Mouse (Mus musculus) brain, adult 2 months (tissue): Measurements from ENCODE around the gene Bsn.
"Not testable (repeated sequence)": the region's sequence is repeated elsewhere in the genome, so short reads cannot be mapped to it uniquely, and the experiment has no call there.

Experiments used
- DNase-seq: peaks from one replicate; pipeline ENCODE4 v3.0.0; 2011; ENCODE audit warnings: low read depth, low spot score

The Bsn gene

DNA sequence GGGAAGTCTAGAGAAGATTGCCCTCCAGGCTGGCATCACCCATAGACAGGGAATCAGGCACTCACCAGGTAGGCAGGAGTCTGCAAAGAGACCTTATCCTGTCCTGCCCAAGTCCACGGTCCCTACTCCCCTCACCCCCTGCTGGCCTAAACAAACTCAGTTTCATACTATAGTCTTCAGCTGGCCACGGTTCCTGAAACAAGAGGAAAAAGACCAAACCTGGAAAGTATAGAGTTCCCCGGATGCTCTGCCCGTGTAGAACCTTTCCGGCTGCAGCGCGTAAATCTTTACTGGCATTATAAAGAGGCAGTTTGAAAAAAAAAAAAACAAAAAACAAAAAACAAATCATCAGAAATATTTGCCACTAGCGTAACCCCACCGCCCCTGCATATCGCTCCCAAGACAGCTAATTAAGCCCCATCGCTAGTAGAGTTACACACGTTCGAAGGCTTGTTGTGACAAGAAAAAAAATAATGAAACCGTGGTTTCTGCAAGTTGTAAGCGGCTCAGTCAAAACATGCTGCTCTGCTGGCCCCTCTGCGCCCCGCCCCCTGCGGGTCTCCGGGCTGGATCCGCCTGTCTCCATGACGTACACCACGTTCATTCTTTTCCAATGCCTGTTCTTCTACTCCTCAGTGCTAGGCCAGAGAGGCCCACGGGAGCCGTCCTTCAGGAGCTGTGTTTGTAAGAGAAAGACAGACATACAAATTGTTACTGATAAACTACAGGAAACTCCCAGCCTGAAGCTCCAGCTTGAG is 6.9 kb upstream of the Bsn start:
- no peak for DNase-seq

DNA sequence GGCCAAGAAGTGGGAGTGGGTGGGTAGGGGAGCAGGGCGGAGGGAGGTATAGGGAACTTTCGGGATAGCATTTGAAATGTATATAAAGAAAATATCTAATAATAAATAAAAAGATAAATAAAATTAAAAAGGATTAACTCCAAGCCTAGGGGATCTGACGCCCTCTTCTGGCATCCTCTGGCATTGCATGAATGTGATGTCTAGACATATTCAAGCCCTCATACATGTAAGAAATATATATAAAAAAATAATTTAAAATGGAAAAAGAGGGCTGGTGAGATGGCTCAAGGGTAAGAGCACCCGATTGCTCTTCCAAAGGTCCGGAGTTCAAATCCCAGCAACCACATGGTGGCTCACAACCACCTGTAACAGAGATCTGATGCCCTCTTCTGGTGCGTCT is 6.0 kb upstream of the Bsn start:
- not testable (repeated sequence) for DNase-seq

DNA sequence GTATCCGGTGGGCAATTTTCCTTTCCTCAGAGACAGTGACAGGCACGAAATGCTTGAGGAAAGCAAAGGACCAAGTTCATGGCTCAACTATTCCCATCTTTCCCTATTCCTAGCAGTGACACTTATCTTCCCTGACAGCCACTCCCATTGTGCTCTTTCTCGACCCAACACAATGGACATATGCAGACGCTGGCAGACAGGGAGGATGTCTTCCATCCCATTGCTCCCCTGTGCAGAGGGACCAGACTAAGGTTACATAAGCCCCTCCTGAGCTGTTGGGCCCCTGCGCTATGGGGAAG is 747 bp downstream of the Bsn start:
- DNase-seq = peak; percentile 69

DNA sequence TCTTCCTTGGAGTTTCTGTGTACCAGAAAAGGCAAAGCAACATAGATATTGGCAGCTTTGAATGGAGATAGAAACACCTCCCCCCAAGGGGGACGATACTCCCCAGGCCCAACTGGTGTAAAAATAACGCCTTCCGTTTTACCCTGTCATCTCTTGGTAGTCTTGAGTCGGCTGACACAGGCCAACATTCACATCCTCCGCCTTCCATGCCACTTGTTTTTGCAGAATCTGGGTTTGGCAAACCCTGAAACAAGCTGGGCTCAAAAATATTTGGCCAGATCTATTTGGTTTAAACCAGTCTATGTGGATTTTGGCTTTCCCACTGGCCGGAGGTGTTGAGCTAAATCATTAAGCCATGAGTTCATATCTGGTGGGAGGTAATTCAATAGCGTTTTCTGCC is 1.2 kb downstream of the Bsn start:
- peak; percentile 62 for DNase-seq

GRCm38 (mm10) chr9:108188511-108188910 is 1.7 kb downstream of the Bsn start:
- DNase-seq = peak; percentile 43

GRCm38 (mm10) chr9:108187616-108188015 is 2.6 kb downstream of the Bsn start:
- peak; percentile 85 for DNase-seq

DNA sequence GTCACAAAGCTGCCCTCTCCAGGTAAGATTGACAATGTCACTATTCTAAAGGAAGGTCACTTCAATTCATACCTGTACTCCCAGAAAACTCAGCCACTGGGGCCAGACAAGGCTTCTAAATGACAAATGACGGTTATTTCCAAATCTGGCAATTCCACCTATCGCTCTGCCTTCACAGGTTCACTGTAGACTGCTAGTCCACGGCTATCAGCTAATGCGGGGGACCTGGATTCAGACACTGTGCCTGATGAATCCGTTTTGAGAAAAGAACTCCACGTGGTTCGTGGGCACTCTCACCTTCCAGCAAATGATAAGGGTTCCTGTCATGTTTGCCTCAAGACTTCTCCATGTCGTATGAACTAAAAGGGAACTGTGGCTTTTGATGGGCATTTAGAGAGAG is 4.4 kb downstream of the Bsn start:
- DNase-seq = no peak

- DNase-seq = peak; percentile 73
Measured at GRCm38 (mm10) chr9:108183531-108183994, 6.6 kb downstream of the Bsn start.

- peak; percentile 77 for DNase-seq
Measured at GRCm38 (mm10) chr9:108182806-108183506, 7.2 kb downstream of the Bsn start.

- DNase-seq = no peak
Measured at GRCm38 (mm10) chr9:108178391-108178790, 11.8 kb downstream of the Bsn start.

DNA sequence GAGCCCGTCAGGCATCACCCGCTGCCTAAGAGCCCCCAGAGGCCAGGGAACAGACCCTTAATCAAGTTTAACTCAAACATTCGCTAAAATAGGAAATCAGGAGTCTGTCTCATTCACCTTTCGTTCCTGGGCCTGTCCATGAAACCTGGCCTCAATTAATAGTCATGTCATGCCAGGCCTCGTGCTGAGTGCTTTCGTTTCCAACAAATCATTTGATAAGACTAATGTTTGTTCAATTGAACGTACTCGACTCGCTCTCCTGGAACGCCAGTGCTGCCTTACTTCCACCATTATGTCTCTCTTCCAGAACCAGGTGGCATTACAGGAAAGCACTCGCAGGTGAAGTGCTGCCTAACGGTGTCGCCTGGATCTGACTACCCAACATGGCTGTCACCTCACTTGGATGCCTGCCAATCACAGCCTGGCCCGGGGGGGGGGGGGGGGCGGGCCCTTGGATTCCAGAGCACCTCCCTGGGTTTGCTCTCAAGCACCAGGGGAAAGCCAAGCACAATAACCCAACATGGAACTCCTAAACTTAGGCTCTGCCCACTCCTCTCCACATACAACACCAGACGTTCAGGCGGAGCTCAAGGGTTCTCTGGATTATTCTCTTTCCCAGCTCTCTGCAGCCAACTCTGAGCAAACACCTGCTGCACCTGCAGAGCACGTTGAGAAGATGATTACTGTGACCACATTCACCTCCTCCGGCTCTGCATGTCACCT is 14.9 kb downstream of the Bsn start:
- DNase-seq = peak; percentile 49

DNA sequence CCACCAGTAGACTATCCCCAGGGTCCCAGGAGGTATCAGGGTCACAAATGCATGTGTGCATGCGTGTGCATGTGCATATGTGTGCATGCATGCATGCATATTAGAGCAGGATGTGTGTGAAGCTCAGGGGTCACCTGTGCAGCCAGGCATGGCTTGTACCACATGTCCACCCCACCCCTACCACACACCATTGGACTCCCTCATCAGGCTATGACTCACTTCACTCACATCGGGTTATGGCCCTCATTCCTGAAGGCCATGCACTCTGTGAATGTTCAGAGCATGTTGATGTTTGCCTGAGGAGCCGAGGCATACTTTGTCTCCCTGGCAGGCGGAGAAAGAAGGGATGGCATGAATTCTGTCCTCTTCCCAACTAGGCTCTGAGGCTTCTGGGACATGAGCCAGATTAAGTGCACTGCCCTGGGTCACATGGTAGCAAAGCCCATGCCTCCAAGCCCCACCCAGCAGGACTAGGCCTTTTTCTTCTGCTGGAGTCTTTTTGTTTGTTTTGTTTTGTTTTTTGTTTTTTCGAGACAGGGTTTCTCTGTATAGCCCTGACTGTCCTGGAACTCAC is 17.3 kb downstream of the Bsn start:
- no peak for DNase-seq

GRCm38 (mm10) chr9:108169751-108170150 is 20.4 kb downstream of the Bsn start:
- DNase-seq = no peak

- no peak for DNase-seq
Measured at GRCm38 (mm10) chr9:108165143-108165542, 25.0 kb downstream of the Bsn start.

GRCm38 (mm10) chr9:108163646-108164284 is 26.4 kb downstream of the Bsn start:
- no peak for DNase-seq

- peak; percentile 90 for DNase-seq
Measured at GRCm38 (mm10) chr9:108157891-108158290, 32.3 kb downstream of the Bsn start.

- DNase-seq = peak; percentile 96
Measured at GRCm38 (mm10) chr9:108157451-108157850, 32.7 kb downstream of the Bsn start.

GRCm38 (mm10) chr9:108156786-108157185 is 33.4 kb downstream of the Bsn start:
- peak; percentile 90 for DNase-seq

DNA sequence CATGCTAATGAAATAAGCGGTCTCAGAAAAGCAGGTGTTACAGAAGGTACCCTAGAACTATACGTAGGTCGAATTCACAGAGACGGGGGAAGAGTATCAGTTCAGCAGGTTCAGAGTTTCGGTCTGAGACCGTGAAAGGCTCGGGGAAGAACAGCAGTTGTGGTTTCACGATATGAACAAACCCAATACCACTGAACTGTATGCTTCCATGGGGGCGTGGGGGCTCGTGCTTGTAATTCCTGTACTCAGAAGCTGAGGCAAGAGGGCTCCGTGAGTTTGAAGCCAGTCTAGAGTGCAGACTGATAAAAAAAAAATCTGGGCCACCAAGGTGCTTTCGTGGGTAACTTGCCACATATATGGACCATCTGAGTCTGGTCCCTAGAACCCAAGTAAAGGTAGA is 35.4 kb downstream of the Bsn start:
- DNase-seq = no peak

- peak; percentile 99 for DNase-seq
Measured at GRCm38 (mm10) chr9:108153516-108154448, 36.4 kb downstream of the Bsn start.

DNA sequence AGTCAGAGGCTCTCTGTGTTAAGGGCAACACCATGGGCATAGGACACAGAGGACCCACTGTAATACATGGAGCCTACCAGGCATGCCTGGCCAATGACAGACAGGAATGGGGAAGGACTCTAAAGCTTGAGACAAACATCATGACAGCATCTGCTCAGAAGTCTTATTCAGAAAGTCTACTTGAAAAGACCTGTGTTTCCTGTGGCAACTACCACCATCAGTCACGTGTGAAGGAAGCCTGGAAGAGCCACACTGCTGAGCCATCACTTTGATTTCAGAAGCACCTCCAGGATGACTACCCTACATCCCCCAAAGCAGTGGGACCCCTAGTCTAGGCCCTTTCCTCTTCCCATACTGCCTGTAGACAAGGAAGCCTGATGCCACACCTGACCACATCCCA is 39.7 kb downstream of the Bsn start:
- DNase-seq = no peak
